In the genomic region with DNA sequence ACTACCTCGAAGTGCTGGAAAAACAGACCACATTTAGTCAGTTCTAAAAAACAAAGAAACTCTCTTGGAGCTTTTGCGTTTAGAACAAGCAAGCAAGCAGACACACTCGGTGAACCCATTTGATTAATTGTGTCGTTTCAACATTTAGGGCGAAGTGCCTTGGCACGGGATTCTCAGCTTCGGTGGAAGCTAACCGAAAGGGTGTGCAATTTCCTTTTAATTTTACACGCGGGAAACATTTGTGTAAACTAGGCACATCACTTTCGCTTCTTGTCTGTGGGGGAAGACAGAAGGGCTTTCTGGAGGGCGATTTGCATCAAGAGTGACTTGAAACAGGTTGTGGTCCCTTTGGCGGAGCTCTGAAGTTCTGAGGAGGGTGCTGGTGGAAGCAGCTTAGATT, we compare ENCODE assay signal across 8 mouse cellular contexts. TPM values are rescaled to one million over a fixed set of nuclear protein-coding genes. Genes with fewer than 3 reads are reported as not detected.
DNase-seq lines count a peak whose midpoint lies in the region; ATAC-seq and TF ChIP-seq lines count a peak whose summit lies in the region.

No protein-coding gene starts in this region.

- H3K27me3 ChIP-seq in lung, embryonic 16.5 days (ENCODE audit: control insufficient read depth, insufficient read depth, low read depth, low read length) = peaks cover 48% of the 10 kb centered on the region
- H3K27me3 ChIP-seq in limb, embryonic 11.5 days (ENCODE audit: control insufficient read depth, insufficient read depth, low read length) = peaks cover 6% of the 10 kb centered on the region

- H3K9me3 ChIP-seq in lung, embryonic 16.5 days (ENCODE audit: control insufficient read depth, low read length) = no peaks in the 10 kb centered on the region
- H3K9me3 ChIP-seq in limb, embryonic 11.5 days (ENCODE audit: control insufficient read depth, low read length) = no peaks in the 10 kb centered on the region

- no peak for TF ChIP-seq CTCF in olfactory bulb, adult 2 months (IDR thresholded peaks at IDR 0.05; ENCODE audit: insufficient read depth, low read depth, low read length)

- no peak for ATAC-seq in lung, embryonic 16.5 days (ENCODE audit: low read depth)
- ATAC-seq in limb, embryonic 11.5 days (ENCODE audit: insufficient number of reproducible peaks, low FRiP score, low TSS enrichment, low read depth) = no peak

- no peak overlapping the region for H3K27ac ChIP-seq in lung, embryonic 16.5 days (ENCODE audit: low read length)
- H3K27ac ChIP-seq in limb, embryonic 11.5 days (replicated peaks; ENCODE audit: low read depth, low read length) = no peak overlapping the region; the same call in 1 of the 2 replicates
- H3K27ac ChIP-seq in olfactory bulb, adult 2 months (ENCODE audit: insufficient read depth, low read depth, low read length) = peak overlapping the region; percentile 44; the same call in 1 of the 2 replicates

- peaks cover 12% of the 10 kb centered on the region for H3K4me1 ChIP-seq in lung, embryonic 16.5 days (replicated peaks; ENCODE audit: control insufficient read depth, insufficient read depth, low read length)
- peaks cover 3% of the 10 kb centered on the region; the same call in 1 of the 2 replicates for H3K4me1 ChIP-seq in limb, embryonic 11.5 days (ENCODE audit: control insufficient read depth, insufficient read depth, low read length)
- peaks cover 22% of the 10 kb centered on the region for H3K4me1 ChIP-seq in olfactory bulb, adult 2 months (ENCODE audit: control insufficient read depth, insufficient read depth, low read length)

- H3K9ac ChIP-seq in lung, embryonic 16.5 days (ENCODE audit: low read length) = peak overlapping the region; percentile 61
- peak overlapping the region; percentile 66 for H3K9ac ChIP-seq in limb, embryonic 11.5 days (ENCODE audit: low read length)

- H3K4me2 ChIP-seq in lung, embryonic 16.5 days (ENCODE audit: low read depth, low read length) = peak overlapping the region; percentile 93
- H3K4me2 ChIP-seq in limb, embryonic 11.5 days (ENCODE audit: low read depth, severe bottlenecking) = peak overlapping the region; percentile 86

- peak overlapping the region; percentile 55 for H3K4me3 ChIP-seq in lung, embryonic 16.5 days (ENCODE audit: low read length)
- H3K4me3 ChIP-seq in limb, embryonic 11.5 days (ENCODE audit: low read depth, low read length) = peak overlapping the region; percentile 48
- H3K4me3 ChIP-seq in olfactory bulb, adult 2 months (ENCODE audit: insufficient read depth, low read depth, low read length) = peak overlapping the region; percentile 48

- peak; percentile 8 for DNase-seq in cerebellum, adult 11 months
- no peak for DNase-seq in cerebellum, postnatal 4 days (ENCODE audit: low spot score in 2 of 2)
- no peak for DNase-seq in lung, postnatal 36 days
- no peak for DNase-seq in limb, embryonic 11.5 days (ENCODE audit: low spot score)
- no peak for DNase-seq in adipocyte (ENCODE audit: low spot score)
- DNase-seq in gastrocnemius, postnatal 10 days = no peak

- WGBS in lung, embryonic 16.5 days = 3% methylated on average over 13 of the region's 13 CpGs
- WGBS in limb, embryonic 11.5 days = 3% methylated on average over 13 of the region's 13 CpGs
- 10% methylated on average over 13 of the region's 13 CpGs for WGBS in olfactory bulb, adult 2 months

- H3K36me3 ChIP-seq in lung, embryonic 16.5 days (ENCODE audit: control insufficient read depth, insufficient read depth, low read length) = no peaks in the 10 kb centered on the region
- H3K36me3 ChIP-seq in limb, embryonic 11.5 days (ENCODE audit: control insufficient read depth, insufficient read depth, low read length) = no peaks in the 10 kb centered on the region

- no peak for TF ChIP-seq POLR2A in olfactory bulb, adult 2 months (IDR thresholded peaks at IDR 0.05; ENCODE audit: insufficient read depth, low read depth, low read length)

RNA-seq across cellular contexts. Expression of a gene that starts 6.9 kb away (rescaled TPM):
- polyA plus RNA-seq in lung, embryonic 16.5 days (2015; fragmentation: Nextera tagmentation; extraction: Ambion mirVana) = 0.39 and 0.62 TPM in 2 replicates
- polyA plus RNA-seq in limb, embryonic 11.5 days (2014; fragmentation: Nextera tagmentation; extraction: Ambion mirVana) = 6.3 and 6.4 TPM in 2 replicates
- not detected in 2 replicates for polyA plus RNA-seq in olfactory bulb, adult 2 months (2012; ENCODE audit: insufficient read depth, insufficient read length, low replicate concordance, missing spikeins)
- total RNA-seq in gastrocnemius, postnatal 10 days (2021) = 1 to 10 TPM in 1 of 2 experiments, under 1 TPM in 1; 0.23 to 1.0 TPM
